In the genomic region with DNA sequence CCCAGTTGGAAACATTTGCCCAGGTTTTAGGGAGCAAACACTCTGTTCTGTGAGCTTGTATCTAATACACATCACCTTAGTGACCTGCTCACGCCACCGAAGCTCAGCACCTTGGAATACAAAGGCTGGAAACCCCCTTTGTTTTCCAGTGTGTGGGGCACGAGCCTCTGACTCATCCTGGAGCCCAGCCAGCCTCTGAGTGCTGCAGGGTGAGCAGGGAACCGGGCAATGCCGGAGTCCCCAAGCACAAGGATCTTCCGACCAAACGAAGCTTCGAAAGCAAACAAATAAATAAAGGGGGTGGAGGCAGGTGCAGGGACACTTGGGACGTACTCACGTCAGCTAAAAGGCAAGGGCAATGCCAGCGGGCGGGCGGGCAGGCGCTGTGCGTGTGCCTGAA, we compare ENCODE assay signal across 9 mouse cellular contexts. TPM values are rescaled to one million over a fixed set of nuclear protein-coding genes. Genes with fewer than 3 reads are reported as not detected.
DNase-seq lines count a peak whose midpoint lies in the region; ATAC-seq and TF ChIP-seq lines count a peak whose summit lies in the region.
"Had no signal": no experiment of that assay in that cellular context is flagged by ENCODE, and none has a peak within 500 bp of the region (broad histone marks: within the 10 kb centered on the region; RNA-seq: fewer than 3 reads in every experiment).

No protein-coding gene starts in this region.

- peak overlapping the region; percentile 52 for H3K4me3 ChIP-seq in E14TG2a.4 (replicated peaks; ENCODE audit: low read length)
- H3K4me3 ChIP-seq in lung, postnatal 0 days (ENCODE audit: low read depth, low read length), result no peak overlapping the region
- H3K4me3 ChIP-seq: erythroblast, embryonic 14.5 days had no signal

- 46% methylated on average over 15 of the region's 15 CpGs for WGBS in lung, postnatal 0 days

- no peak overlapping the region for H3K9ac ChIP-seq in lung, postnatal 0 days (replicated peaks; ENCODE audit: low read depth)

- H3K4me1 ChIP-seq in E14TG2a.4 (replicated peaks; ENCODE audit: low read depth, low read length), result peaks cover 25% of the 10 kb centered on the region; the same call in 1 of the 2 replicates
- H3K4me1 ChIP-seq in lung, postnatal 0 days (ENCODE audit: insufficient read depth, low read depth, low read length), result no peaks in the 10 kb centered on the region

- TF ChIP-seq EP300 in lung, postnatal 0 days (IDR thresholded peaks at IDR 0.05), result peak; percentile 69

- no peaks in the 10 kb centered on the region for H3K9me3 ChIP-seq in E14TG2a.4 (ENCODE audit: low read length)
- H3K9me3 ChIP-seq in lung, postnatal 0 days (ENCODE audit: low read length), result no peaks in the 10 kb centered on the region

- peak; percentile 49 for ATAC-seq in lung, postnatal 0 days
- no peak for ATAC-seq in erythroblast, adult 5-6 weeks (replicated peaks; ENCODE audit: low FRiP score, poor library complexity, severe bottlenecking)

- no peaks in the 10 kb centered on the region for H3K36me3 ChIP-seq in E14TG2a.4 (ENCODE audit: insufficient read depth, low read length)
- no peaks in the 10 kb centered on the region for H3K36me3 ChIP-seq in lung, postnatal 0 days (ENCODE audit: insufficient read depth, low read length)

- intact Hi-C loops in gastrocnemius, postnatal 14 days (cut with DNase I; ENCODE audit: low total_unique reads), result loop anchor here (5.0 kb wide), 1 partner anchor 118 kb away; no protein-coding TSS in a partner anchor
- intact Hi-C loops in gastrocnemius, postnatal 36 days (cut with DNase I), result loop anchor here (5.0 to 10.0 kb wide), 3 partner anchors 93 to 376 kb away; no protein-coding TSS in a partner anchor

- H3K27ac ChIP-seq in lung, postnatal 0 days (ENCODE audit: low read length), result no peak overlapping the region

- no peak for TF ChIP-seq CTCF in E14TG2a.4 (conservative IDR thresholded peaks at IDR 0.05; ENCODE audit: low read length)
- TF ChIP-seq CTCF in lung, postnatal 0 days (IDR thresholded peaks at IDR 0.05), result no peak

- H3K27me3 ChIP-seq in E14TG2a.4 (ENCODE audit: insufficient read depth, low read length), result peaks cover 13% of the 10 kb centered on the region; the same call in 1 of the 2 replicates
- H3K27me3 ChIP-seq in lung, postnatal 0 days (replicated peaks; ENCODE audit: insufficient read depth, low read length), result no peaks in the 10 kb centered on the region

- no peak overlapping the region for H3K4me2 ChIP-seq in lung, postnatal 0 days (replicated peaks; ENCODE audit: low read depth, low read length)

- DNase-seq in gastrocnemius, postnatal 14 days, result peak; percentile 42
- DNase-seq in gastrocnemius, postnatal 36 days, result no peak
- peak; percentile 91 for DNase-seq in adrenal gland, postnatal 25 days
- peak; percentile 67 for DNase-seq in lung, postnatal 0 days (ENCODE audit: low spot score)
- DNase-seq in T-cell, adult 2 months (ENCODE audit: low spot score), result no peak
- no peak for DNase-seq in right cerebral cortex, postnatal 10 days (ENCODE audit: low spot score in 2 of 2)

RNA-seq across cellular contexts. Expression of gene Fam214a, which starts 43.4 kb away (rescaled TPM):
- total RNA-seq in gastrocnemius, postnatal 14 days (2021), result 10 to 100 TPM; 21.3 to 31.1 TPM
- total RNA-seq in gastrocnemius, postnatal 36 days (2021), result 10 to 100 TPM; 20.3 to 30.3 TPM
- total RNA-seq in adrenal gland, postnatal 25 days (2021), result 110 and 125 TPM in 2 replicates
- polyA plus RNA-seq in lung, postnatal 0 days (2015; fragmentation: Nextera tagmentation; extraction: Ambion mirVana), result 10.5 and 12.8 TPM in 2 replicates
- total RNA-seq in erythroblast, adult 5-6 weeks (2015; ENCODE audit: low replicate concordance), result 1.0 and 3.8 TPM in 2 replicates
- 1.3 and 2.8 TPM in 2 replicates for total RNA-seq in erythroblast, adult 5-6 weeks (2017; ENCODE audit: low replicate concordance)
- polyA plus RNA-seq: erythroblast, embryonic 14.5 days had no signal

RNA-seq across cellular contexts. Expression of gene Onecut1, which starts 47.5 kb away (rescaled TPM):
- not detected for total RNA-seq in gastrocnemius, postnatal 14 days (2021)
- not detected for total RNA-seq in gastrocnemius, postnatal 36 days (2021)
- not detected in 2 replicates for total RNA-seq in adrenal gland, postnatal 25 days (2021)
- not detected in 2 replicates for polyA plus RNA-seq in lung, postnatal 0 days (2015; fragmentation: Nextera tagmentation; extraction: Ambion mirVana)
- total RNA-seq in erythroblast, adult 5-6 weeks (2015; ENCODE audit: low replicate concordance), result not detected in 2 replicates
- total RNA-seq in erythroblast, adult 5-6 weeks (2017; ENCODE audit: low replicate concordance), result not detected in 2 replicates
- polyA plus RNA-seq: erythroblast, embryonic 14.5 days had no signal

Comparison
In these comparisons a context has a peak if more than half of its experiments do, and no peak if none do; other contexts are left out.
1. DNase-seq: peak in gastrocnemius, postnatal 14 days (single experiment), adrenal gland, postnatal 25 days (single experiment) and lung, postnatal 0 days (single experiment); none in gastrocnemius, postnatal 36 days (0 of 2), T-cell, adult 2 months (single experiment) and right cerebral cortex, postnatal 10 days (0 of 2).
2. RNA of gene Fam214a, which starts 43.4 kb away (total RNA-seq): 110 to 125 TPM in adrenal gland, postnatal 25 days, 21.3 to 31.1 TPM in gastrocnemius, postnatal 14 days and 20.3 to 30.3 TPM in gastrocnemius, postnatal 36 days; 1.0 to 3.8 TPM in erythroblast, adult 5-6 weeks; every median in the first group is over 4 times any median in the second.